Mouse (Mus musculus) MEL-GATA-1-ER (cell line): ENCODE measurements at regions not wholly inside any gene's neighbourhood (a gene's known extent, or its start where the extent isn't known, plus 50 kb on each side); places are given as distances from the start of the nearest gene placed in this dataset.

Experiments used
- DNase-seq: peaks from one replicate; pipeline ENCODE4 v3.0.0-alpha.2; 2012; ENCODE audit warnings: low read depth; ENCODE audit errors: extremely low read depth

GRCm38 (mm10) chr17:87501098-87501497, 54.4 kb upstream of the Calm2 start:
- no peak for DNase-seq

DNA sequence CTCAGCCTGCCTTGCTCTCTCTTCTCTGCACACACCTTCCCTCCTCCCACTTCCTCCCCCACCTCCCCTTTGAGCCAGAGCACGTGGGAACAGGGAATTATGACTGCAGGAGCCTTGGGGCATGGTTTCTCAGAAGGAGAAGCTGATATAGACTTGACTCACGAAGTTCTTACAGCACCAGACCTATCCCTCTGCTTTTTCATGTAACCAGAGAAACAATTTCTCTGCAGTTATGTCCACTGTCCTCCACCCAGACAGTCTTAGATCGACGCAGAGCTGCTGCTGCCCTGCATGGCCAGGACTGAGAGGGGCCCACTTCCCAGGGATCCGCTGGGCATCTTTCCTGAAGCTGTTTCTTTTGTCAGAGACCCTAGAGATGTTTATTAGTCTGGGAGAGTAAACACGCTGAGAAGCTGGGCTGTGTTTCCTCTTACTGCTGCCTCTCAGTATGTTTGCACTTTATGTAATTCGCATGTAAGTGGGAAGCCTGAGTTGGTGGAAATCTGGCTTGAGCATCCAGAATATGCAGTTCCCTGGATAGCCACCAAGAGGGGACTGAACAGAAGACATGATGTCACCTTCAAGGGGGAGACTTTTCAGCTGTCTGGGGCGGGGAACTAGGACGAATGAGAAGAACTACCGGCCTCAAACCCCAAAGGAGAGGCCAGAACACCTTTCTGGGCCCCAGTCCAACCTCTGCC, 55.1 kb upstream of the Calm2 start:
- DNase-seq: no peak

GRCm38 (mm10) chr17:87502388-87503369, 55.9 kb upstream of the Calm2 start:
- no peak for DNase-seq

DNA sequence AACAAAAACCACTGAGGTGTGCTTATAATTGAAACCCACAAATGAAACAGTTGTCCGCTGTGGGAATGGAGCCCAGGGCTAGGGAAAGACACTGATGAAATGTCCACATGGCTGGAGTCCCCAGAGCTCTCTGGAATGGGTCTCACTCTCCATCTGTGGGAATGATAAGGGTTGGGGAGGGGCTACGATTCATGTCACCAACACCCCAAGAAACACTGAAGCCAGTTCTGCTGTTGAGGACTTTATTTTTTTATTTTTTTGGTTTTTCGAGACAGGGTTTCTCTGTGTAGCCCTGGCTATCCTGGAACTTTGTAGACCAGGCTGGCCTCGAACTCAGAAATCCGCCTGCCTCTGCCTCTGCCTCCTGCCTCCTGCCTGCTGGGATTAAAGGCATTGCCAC, 56.8 kb upstream of the Calm2 start:
- no peak for DNase-seq

- no peak for DNase-seq
These were observed 58.4 kb upstream of the Calm2 start for GRCm38 (mm10) chr17:87504960-87505681.

DNA sequence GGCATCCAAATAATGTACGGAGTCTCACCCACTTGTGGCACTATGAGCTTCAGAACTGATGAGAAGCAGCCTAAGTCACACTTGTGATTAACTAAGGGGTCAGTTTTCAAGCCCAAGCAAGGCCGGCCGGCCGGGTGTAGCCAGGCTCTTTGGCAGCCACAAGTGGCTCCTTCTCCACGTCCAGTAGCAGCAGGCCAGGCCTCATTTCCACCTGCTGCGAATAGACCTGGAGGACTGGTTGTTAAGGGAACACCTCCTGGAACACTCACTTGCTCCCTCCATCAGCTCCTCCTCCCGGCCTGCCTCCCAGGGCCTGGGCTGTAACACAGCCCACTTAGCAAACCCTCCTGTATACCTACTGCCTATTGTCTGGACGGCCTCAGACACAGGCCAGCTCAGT, 61.1 kb upstream of the Calm2 start:
- no peak for DNase-seq

DNA sequence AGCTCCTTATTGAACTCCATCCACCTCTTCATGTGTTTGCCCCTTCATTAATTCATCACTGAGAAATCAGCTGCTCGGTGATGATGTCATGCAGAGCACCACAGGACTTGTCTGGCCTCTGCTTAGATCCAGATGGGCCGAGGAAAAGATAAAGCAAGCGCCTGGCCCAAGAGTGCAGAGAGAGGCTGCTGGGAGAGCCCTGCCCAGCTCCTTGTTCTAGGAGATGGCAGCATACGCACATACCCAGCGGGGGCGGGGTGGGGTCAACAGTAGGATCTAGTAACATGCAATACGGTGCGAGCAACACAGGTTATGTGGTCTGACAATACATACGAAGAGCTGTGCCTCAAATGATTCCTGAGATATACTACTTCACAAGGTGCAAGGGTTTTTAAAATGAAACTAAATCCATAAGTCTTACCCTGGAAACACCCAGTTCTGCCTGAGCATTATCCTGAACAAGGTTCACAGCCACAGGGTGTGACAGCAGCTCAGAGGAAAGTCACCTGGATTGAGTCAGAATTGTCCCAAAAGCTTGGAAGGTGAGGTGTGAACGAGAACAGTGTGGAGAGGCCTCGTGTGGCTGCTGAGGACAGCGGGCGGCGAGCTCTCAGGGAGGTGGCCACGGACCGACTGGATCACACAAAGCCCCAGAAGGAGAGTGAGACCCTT, 62.0 kb upstream of the Calm2 start:
- DNase-seq: no peak

- no peak for DNase-seq
These were observed 65.4 kb upstream of the Calm2 start for GRCm38 (mm10) chr17:87512000-87512611.

DNA sequence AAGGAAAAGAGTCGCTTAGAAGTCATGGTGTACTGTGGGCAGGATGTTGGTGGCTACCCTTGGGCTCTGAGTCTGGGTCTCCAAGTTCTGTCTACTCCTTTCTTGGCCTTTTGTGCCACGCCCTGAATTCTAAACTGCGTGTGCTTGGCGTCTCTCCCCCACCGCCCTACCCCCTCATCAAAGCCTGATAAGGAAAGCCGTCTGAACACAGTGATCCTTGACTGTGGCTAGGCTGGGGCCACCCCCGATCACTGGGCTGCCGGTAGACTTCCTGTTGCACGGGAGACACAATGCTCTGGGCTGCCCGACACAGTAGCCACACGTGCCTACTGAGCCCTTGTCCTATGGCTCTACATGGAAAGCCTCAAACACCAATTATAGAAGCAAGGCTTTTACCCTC, 67.1 kb upstream of the Calm2 start:
- DNase-seq: no peak

DNA sequence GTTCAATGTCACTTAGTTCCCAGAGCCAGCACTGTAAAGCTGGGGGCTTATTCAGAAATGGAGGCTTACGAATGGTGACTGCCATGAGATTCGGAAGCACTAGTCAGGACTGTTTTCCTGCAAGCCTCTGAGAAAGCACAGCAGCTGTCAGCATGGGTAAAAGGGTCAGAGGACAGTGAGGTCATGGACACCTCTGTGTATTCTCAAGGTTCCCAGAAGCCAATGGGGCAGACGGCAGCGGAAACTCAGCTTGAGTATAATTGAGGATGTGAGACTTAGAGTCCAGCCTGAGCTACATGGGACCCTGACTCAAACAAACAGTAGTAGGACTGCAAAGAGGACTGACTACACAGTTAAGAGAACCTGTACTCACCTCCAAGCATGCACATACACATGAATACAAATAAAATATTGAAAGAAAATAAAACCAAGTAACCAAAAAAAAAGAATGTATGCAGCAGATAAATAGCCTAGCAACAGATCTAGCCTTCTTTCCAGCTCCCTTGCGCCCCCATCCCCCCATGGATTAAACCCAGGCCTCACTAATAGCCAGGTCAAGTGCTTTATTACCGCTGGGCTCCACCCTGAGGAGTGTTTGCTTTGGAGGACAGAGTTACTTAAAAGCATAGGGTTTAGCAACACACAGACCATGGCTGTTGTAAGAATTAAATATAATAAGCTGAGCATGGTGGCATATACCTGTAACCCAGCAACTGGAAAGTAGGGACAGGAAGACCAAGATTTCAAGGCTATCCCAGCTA, 67.8 kb upstream of the Calm2 start:
- no peak for DNase-seq

GRCm38 (mm10) chr17:87517258-87517657, 70.5 kb upstream of the Calm2 start:
- no peak for DNase-seq

GRCm38 (mm10) chr17:87519454-87519853, 72.7 kb upstream of the Calm2 start:
- DNase-seq: no peak

GRCm38 (mm10) chr17:87520841-87521240, 74.1 kb upstream of the Calm2 start:
- DNase-seq: no peak

DNA sequence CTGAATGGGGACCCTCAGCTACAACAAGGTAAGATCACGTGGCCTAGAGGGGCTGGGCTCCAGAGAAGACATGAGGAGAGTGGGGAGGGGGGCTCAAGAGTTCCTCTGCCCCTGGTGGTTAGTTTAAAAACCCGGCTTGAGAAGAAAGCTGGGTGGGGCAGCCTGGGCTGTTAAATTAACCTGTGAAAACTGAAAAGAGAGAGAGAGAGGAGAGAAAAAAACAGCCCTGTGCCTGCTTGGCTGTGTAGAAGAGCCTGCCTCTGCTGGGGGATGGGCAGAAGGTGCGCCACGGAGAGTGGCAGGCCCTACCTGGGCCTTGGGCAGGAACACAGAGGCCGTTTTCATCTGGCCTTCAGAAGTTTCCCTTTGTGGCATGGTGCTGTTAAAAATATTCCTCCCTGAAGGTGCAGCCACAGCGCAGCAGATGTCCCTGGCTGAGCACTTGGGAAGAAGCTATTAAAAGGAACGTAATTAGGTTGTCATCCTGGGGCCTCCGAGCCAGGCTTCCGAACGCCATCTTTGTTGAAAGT, 75.0 kb upstream of the Calm2 start:
- DNase-seq: no peak

DNA sequence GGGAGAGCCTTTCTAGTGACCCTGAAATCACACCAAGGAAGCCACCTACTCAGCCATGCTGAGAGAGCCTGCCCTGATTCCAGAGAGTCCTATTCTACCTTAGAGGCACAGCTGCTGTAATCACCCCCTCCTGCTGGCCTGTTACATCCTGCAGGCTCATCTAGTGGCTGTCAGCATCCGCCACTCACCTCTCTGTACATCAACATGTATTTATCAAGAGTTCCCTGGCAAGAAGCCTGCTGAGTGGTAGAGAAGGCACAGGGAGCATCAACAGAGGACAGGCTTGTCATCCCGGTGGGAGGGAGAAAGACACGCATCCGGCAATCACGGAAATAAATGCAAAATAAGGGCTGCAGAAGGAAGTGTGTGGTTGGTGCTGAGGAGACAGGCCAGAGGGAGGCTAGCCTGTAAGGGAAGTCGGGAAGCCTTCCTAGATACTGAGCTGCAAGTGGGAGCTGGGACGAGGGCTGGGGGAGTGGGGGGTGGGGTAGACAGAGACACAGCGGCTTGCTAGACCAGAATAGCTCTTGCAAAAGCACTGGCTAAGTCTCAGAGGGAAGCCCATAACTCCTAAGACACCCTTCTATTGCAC, 75.9 kb upstream of the Calm2 start:
- DNase-seq: no peak

GRCm38 (mm10) chr17:87523643-87524042, 76.9 kb upstream of the Calm2 start:
- no peak for DNase-seq

- DNase-seq: no peak
These were observed 80.4 kb upstream of the Calm2 start for GRCm38 (mm10) chr17:87527174-87527573.

DNA sequence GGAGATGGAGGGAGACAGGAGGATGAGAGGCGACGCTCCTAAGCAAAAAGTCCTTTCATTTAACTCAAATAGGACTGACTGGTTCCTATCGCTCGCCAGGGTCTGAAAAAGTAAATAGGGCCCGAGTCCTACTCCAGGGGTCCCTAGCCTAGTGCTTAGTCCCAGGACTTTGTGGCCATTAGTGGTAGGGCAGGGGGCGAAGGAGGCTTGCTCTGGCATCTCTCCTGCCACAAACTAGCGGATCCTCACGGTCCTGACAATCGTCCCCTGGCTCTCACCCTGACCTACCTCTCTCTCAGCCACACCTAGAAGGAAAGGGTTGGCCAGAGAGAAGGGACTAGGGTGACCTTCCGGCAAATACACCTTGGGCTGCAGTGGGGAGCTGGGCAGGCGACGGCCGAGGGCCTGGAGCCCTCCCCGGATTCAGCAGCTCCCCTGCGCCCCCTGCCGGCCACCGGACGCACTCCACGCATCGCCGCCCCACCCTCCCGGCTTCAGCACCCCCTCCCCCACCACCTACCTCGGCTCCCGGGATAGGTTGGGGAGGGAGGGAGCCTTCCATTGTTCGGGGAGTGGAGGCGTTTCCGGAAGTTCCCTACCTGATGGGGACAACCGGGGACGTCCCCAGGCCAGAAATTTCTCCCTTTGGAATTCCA, 83.6 kb upstream of the Calm2 start:
- DNase-seq: no peak

DNA sequence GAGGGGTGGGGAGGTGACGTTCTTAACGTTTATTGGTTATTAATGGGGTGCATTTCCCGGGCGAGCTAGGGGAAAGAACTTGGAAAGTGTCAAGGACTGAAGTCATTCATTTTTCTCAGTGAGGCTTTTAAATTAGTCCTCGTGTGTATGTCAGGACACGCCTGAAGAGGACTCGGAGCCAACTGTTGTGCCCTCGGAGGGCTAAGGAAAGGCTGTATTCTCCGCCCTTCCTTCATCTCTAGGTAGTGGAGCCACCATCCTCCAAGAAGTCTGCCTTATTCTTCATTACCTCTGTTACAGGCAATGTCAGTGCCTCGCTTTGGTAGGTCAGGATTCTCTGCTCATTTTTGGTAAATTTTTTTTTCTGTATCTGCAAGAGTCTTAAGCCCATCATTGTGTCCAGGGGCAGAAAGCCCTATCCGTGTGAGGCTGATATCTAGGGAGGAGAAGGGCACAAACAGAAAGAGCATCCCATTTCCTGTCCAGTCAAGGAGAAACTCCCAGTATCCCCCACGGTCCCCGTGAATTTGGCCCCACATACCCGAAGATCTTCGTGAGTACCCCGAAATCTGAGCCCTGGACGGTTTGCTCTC, 84.2 kb upstream of the Calm2 start:
- no peak for DNase-seq
